Mouse (Mus musculus) lung, postnatal 0 days (tissue): ENCODE data around the gene Pde6d. TPM values are rescaled to one million over a fixed set of nuclear protein-coding genes. Genes with fewer than 3 reads are reported as not detected.

ENCODE experiments used
- ATAC-seq: fragments of 200-750 bp; cut with Nextera tagmentation; 2 replicates; pipeline ENCODE4 v1.8.0; 2017; ENCODE audit warnings: moderate library complexity
- DNase-seq: peaks from one replicate; pipeline ENCODE4 v3.0.0-alpha.2; 2016; ENCODE audit warnings: low spot score
- H3K27ac ChIP-seq: fragments of 300-500 bp; sonication (generic); 2 replicates; pipeline ENCODE4 v1.5.1; 2014; ENCODE audit warnings: antibody characterized with exemption, mild to moderate bottlenecking, low read length, mixed read lengths
- H3K27me3 ChIP-seq: fragments of 300-500 bp; sonication (generic); replicated peaks from 2 replicates; pipeline ENCODE4 v1.6.1; 2014; ENCODE audit warnings: low read length, mixed read lengths; ENCODE audit not compliant: insufficient read depth
- H3K36me3 ChIP-seq: fragments of 300-500 bp; sonication (generic); 2 replicates; pipeline ENCODE4 v1.6.1; 2014; ENCODE audit warnings: low read length, mixed read lengths; ENCODE audit not compliant: insufficient read depth
- H3K4me1 ChIP-seq: fragments of 300-500 bp; sonication (generic); 2 replicates; pipeline ENCODE4 v1.6.1; 2014; ENCODE audit warnings: antibody characterized with exemption, low read depth, low read length, mixed read lengths; ENCODE audit not compliant: insufficient read depth
- H3K4me2 ChIP-seq: fragments of 300-500 bp; sonication (generic); replicated peaks from 2 replicates; pipeline ENCODE4 v1.6.1; 2014; ENCODE audit warnings: low read depth, mild to moderate bottlenecking, low read length, moderate library complexity, mixed read lengths
- H3K4me3 ChIP-seq: fragments of 300-500 bp; sonication (generic); 2 replicates; pipeline ENCODE4 v1.5.1; 2014; ENCODE audit warnings: low read depth, low read length
- H3K9ac ChIP-seq: fragments of 300-500 bp; sonication (generic); replicated peaks from 2 replicates; pipeline ENCODE4 v1.6.1; 2014; ENCODE audit warnings: low read depth, mild to moderate bottlenecking
- H3K9me3 ChIP-seq: fragments of 300-500 bp; sonication (generic); 2 replicates; pipeline ENCODE4 v1.6.1; 2016; ENCODE audit warnings: low read length, mixed read lengths
- CTCF ChIP-seq: IDR thresholded peaks from 2 replicates; pipeline ENCODE4 v1.5.1; 2016; ENCODE audit warnings: antibody characterized with exemption, mild to moderate bottlenecking
- EP300 ChIP-seq: IDR thresholded peaks from 2 replicates; pipeline ENCODE4 v1.6.1; 2016; ENCODE audit warnings: antibody characterized with exemption, mild to moderate bottlenecking, control low read depth
- WGBS: fragments of 180-500 bp; shearing (Covaris S2); extraction: QIAGEN DNeasy Blood & Tissue Kit; methylation state at CpG from one replicate; pipeline ENCODE4 v1.1.7; 2014; 5-methylcytosine and 5-hydroxymethylcytosine counted together
- polyA plus RNA-seq: library from polyadenylated mRNA; unstranded; fragments of >200 nt; fragmentation: Nextera tagmentation; extraction: Ambion mirVana; gene quantifications from 2 replicates; pipeline ENCODE4 v1.2.1, GENCODE M21; 2015

Gene Pde6d
- polyA plus RNA-seq, 1 experiment from 2014 or later = 43.4 TPM

DNA sequence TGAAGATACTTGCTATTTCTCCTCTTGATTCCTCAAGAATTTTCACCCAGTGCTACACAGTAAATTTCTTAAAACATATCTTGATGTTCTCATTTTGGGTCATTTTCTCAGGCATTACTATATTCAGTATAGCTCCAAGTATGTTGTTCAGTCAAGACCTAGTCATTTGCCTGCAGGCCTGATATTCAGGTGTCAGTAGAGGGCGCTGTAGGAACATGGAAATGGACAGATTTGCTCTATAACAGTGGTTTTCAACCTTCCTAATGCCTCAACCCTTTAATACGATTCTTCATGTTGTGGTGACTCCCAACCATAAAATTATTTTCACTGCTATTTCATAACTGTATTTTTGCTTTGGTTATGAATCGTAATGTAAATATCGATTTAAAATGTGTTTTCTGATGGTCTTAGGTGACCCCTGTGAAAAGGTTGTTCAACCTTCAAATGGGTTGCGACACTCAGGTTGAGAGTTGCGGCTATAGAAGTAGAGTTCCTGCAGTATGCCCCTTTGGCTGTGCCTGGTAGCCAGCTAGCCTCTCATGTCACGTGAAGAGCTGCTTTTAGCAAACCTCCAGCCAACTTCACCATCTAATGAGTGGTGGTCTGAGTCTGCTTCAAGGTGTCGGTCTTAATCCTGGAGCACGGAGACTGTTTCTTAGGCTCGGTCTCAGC lies 36.2 kb upstream of the Pde6d start:
- Histone ChIP-seq H3K27me3 (no peaks in the 10 kb centered on the region), H3K27ac (no peak overlapping the region), H3K9ac (no peak overlapping the region), H3K4me1 (no peaks in the 10 kb centered on the region), H3K4me3 (no peak overlapping the region), H3K4me2 (no peak overlapping the region), H3K36me3 (no peaks in the 10 kb centered on the region), H3K9me3 (no peaks in the 10 kb centered on the region)
- 57% methylated on average over 10 of the region's 10 CpGs for WGBS
- ATAC-seq = peak; percentile 44; the same call in 1 of the 2 replicates
- TF ChIP-seq EP300 (no peak), CTCF (peak; percentile 89)
- peak; percentile 81 for DNase-seq

DNA sequence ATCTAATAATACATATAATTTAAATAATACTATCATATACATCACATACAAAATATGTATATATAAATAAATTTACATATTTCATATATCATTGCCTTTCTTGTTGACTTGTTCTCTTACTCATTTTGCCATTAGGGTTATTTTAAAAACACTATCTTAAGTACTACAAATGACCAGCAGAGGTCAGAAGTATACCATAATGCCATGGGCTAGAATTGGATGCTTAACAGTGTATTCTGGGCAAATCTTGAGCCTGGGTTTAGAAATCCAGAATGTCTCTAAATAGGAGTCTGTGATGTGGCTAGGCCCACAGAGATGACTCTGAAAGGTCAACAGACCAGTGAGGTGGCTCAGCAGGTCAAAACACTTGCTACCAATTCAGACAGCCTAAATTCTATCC lies 31.8 kb upstream of the Pde6d start:
- H3K9ac ChIP-seq = no peak overlapping the region
- no peaks in the 10 kb centered on the region for H3K36me3 ChIP-seq
- DNase-seq (peak; percentile 46), ATAC-seq (no peak)
- no peaks in the 10 kb centered on the region for H3K9me3 ChIP-seq
- no peak overlapping the region for H3K27ac ChIP-seq
- no peak overlapping the region for H3K4me2 ChIP-seq
- no peak overlapping the region for H3K4me3 ChIP-seq
- H3K27me3 ChIP-seq = no peaks in the 10 kb centered on the region
- H3K4me1 ChIP-seq = no peaks in the 10 kb centered on the region
- TF ChIP-seq CTCF (peak; percentile 63), EP300 (no peak)

DNA sequence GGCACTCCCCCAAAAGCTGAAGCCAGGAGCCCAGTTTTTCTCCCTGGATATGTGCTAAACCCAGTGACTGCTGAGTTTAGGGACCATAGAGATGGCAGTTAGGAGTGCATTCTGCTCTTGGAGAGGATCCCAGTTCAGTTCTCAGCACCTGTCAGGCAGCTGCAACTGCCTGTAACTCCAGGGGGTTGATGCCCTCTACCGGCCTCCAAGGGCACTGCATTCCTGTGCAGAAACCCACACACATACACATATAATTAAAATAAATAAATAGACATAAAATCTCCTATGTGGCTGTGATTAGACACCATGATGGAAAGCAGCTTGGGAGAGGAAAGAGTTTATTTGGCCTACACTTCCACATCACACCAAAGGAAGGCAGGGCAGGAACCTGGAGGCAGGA lies 29.7 kb upstream of the Pde6d start:
- Histone ChIP-seq H3K27ac (no peak overlapping the region), H3K36me3 (peaks cover 14% of the 10 kb centered on the region; the same call in 1 of the 2 replicates), H3K27me3 (no peaks in the 10 kb centered on the region), H3K4me2 (no peak overlapping the region), H3K4me3 (no peak overlapping the region), H3K9me3 (no peaks in the 10 kb centered on the region), H3K9ac (no peak overlapping the region), H3K4me1 (no peaks in the 10 kb centered on the region)
- TF ChIP-seq CTCF = no peak
- TF ChIP-seq EP300 = no peak
- 64% methylated on average over 1 of the region's 1 CpGs for WGBS
- DNase-seq = no peak
- ATAC-seq = no peak

DNA sequence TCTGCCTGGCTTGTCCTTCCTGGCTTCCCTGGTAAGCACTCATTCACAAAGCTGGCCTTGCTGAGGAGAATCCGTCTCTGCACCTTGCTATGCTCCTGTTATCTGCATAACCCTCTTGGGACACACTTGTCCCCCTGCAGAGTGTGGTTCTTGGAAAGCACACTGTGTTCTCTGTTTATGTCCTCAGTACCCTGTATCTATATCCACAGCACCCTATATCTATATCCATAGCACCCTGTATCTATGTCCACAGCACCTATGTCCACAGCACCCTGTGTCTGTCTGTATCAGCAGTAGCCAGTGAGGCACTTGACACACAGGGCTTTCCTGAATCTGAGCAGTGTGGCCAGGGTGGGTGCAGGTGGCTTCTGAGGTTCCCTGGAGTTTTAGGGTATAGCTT lies 28.5 kb upstream of the Pde6d start:
- DNase-seq (no peak), ATAC-seq (no peak)
- H3K27me3 ChIP-seq = no peaks in the 10 kb centered on the region
- no peak overlapping the region for H3K27ac ChIP-seq
- H3K4me2 ChIP-seq = no peak overlapping the region
- H3K36me3 ChIP-seq = peaks cover 14% of the 10 kb centered on the region; the same call in 1 of the 2 replicates
- TF ChIP-seq CTCF (no peak), EP300 (no peak)
- H3K9ac ChIP-seq = no peak overlapping the region
- no peaks in the 10 kb centered on the region for H3K4me1 ChIP-seq
- 81% methylated on average over 1 of the region's 1 CpGs for WGBS
- H3K4me3 ChIP-seq = no peak overlapping the region
- H3K9me3 ChIP-seq = no peaks in the 10 kb centered on the region

DNA sequence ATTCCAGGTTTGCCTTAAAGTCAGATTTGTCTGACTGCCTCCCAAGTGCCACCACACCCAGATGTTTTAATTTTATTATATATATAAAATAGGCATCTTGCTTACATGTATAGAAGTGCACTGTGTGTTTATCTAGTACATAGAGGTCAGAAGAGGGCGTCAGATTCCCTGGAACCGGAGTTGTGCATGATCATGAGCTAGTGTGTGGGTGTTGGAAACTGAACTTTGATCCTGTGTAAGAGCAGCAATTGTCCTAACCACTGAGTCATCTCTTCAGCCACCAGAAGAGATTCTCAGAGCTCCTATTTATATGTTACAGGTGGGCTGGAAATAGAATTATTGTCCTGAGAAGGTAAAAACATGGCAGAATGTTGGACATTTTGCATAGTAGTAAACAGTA lies 17.7 kb upstream of the Pde6d start:
- Histone ChIP-seq H3K4me1 (no peaks in the 10 kb centered on the region), H3K27me3 (no peaks in the 10 kb centered on the region), H3K4me3 (no peak overlapping the region), H3K27ac (no peak overlapping the region), H3K36me3 (peaks cover 33% of the 10 kb centered on the region; the same call in 1 of the 2 replicates), H3K4me2 (no peak overlapping the region), H3K9me3 (no peaks in the 10 kb centered on the region), H3K9ac (no peak overlapping the region)
- DNase-seq = no peak
- no peak for ATAC-seq
- no peak for TF ChIP-seq EP300
- TF ChIP-seq CTCF = no peak
- 82% methylated on average over 2 of the region's 2 CpGs for WGBS

DNA sequence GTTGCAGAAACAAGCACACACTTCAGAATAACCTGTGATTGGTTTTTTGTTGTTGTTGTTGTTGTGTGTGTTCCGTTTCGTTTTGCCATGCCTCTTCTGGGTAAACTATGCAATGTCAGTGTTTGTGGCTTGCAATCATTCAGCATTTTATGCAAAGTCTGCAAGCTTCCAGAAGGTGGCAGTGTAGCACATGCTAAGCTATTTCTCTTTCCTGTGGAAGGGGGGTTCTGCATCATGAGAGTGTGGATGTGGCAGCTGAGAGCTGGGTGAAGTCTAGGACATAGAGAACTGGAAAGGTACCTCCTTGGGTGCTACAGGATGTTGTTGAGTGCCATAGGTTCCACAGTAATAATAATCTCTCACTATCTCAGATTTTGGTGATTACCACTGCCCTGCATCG lies 16.1 kb upstream of the Pde6d start:
- no peak for ATAC-seq
- H3K36me3 ChIP-seq = peaks cover 26% of the 10 kb centered on the region; the same call in 1 of the 2 replicates

More for the DNA sequence above, 16.1 kb upstream of the Pde6d start:
- Histone ChIP-seq H3K9ac (no peak overlapping the region), H3K9me3 (no peaks in the 10 kb centered on the region), H3K4me1 (no peaks in the 10 kb centered on the region), H3K27ac (no peak overlapping the region), H3K4me2 (no peak overlapping the region), H3K4me3 (no peak overlapping the region), H3K27me3 (no peaks in the 10 kb centered on the region)
- DNase-seq = peak; percentile 60
- TF ChIP-seq EP300 (no peak), CTCF (peak; percentile 76)
- WGBS = 67% methylated on average over 3 of the region's 3 CpGs
